Mouse (Mus musculus): ENCODE data around the gene Bri3.

DNA sequence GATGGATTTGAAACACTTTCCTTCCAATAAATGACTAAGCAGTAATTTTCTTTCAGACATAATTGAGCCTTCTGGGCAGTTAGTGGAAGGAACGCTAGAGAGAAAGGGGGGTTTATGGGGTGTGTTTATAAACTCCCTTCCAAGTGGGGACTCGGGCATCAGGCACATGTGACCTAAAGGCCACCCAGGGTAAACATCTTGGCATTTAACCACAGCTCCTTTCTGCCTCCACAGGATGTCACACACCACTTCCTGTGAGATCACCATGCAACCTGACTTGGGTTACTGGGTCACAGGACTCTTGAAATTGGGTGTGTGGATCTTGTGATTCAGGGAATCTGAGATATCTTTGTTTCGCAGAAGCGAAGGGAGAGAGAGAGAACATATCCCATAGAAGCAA, 22.9 kb upstream of the Bri3 start:
- TF ChIP-seq POLR2A (IDR thresholded peaks at IDR 0.05; ENCODE audit: borderline replicate concordance, extremely low read depth, low read depth, low read length) (no peak), CTCF (IDR thresholded peaks at IDR 0.05; ENCODE audit: insufficient read depth, low read length) (no peak)

Measured in lung, adult 2 months (tissue).